Mouse (Mus musculus) MEL (cell line): ENCODE data around the gene Ecsit.
A peak's percentile ranks its signal among the peaks of the same experiment; 100 is the strongest.

Experiments used
- CTCF ChIP-seq, 3 experiments: IDR thresholded peaks in 2 of 3; conservative IDR thresholded peaks in 1 of 3; 2 replicates each; pipeline ENCODE4 v1.5.1; 2011 to 2012; ENCODE audit warnings: low read length in 3 of 3, low read depth in 2 of 3, mild to moderate bottlenecking in 2 of 3, improper control_type of control experiment in 1 of 3, inconsistent platforms in 1 of 3, mixed read lengths in 1 of 3, moderate library complexity in 1 of 3; ENCODE audit not compliant: control insufficient read depth in 1 of 3, insufficient read depth in 1 of 3, poor library complexity in 1 of 3, severe bottlenecking in 1 of 3
- EP300 ChIP-seq, 2 experiments: IDR thresholded peaks; 2 replicates each; pipeline ENCODE4 v1.6.1; 2011; ENCODE audit warnings: improper control_type of control experiment in 2 of 2, low read length in 2 of 2, low read depth in 1 of 2, mild to moderate bottlenecking in 1 of 2
- HCFC1 ChIP-seq: IDR thresholded peaks from 2 replicates; pipeline ENCODE4 v1.6.1; 2012; ENCODE audit warnings: low read depth, mild to moderate bottlenecking, inconsistent platforms, low read length, improper control_type of control experiment, moderate library complexity
- MAX ChIP-seq: IDR thresholded peaks from 2 replicates; pipeline ENCODE4 v1.6.1; 2011; ENCODE audit warnings: low read length, improper control_type of control experiment
- POLR2A ChIP-seq, 2 experiments: IDR thresholded peaks; 2 replicates each; pipeline ENCODE4 v1.6.1; 2011 to 2012; ENCODE audit warnings: low read length in 2 of 2, mild to moderate bottlenecking in 2 of 2, control low read depth in 1 of 2, improper control_type of control experiment in 1 of 2, low read depth in 1 of 2, moderate library complexity in 1 of 2; ENCODE audit not compliant: control insufficient read depth in 1 of 2, insufficient read depth in 1 of 2, poor library complexity in 1 of 2
- TBP ChIP-seq: IDR thresholded peaks from 2 replicates; pipeline ENCODE4 v1.8.0; 2011; ENCODE audit warnings: low read depth, low read length, improper control_type of control experiment
- TCF12 ChIP-seq: IDR thresholded peaks from 2 replicates; pipeline ENCODE4 v1.6.1; 2014; ENCODE audit warnings: low read depth, mild to moderate bottlenecking, inconsistent platforms, low read length, improper control_type of control experiment, moderate library complexity

- TF ChIP-seq POLR2A (IDR thresholded peaks at IDR 0.05; ENCODE audit: control insufficient read depth in 1 of 2, insufficient read depth in 1 of 2, low read depth in 1 of 2, low read length in 2 of 2, poor library complexity in 1 of 2) (peak in 1 of 2 experiments; percentile 99; a peak in 2 of 4 replicates), TCF12 (peak; percentile 58), CTCF (IDR thresholded peaks at IDR 0.05 in 2 of 3, conservative IDR thresholded peaks at IDR 0.05 in 1 of 3; ENCODE audit: control insufficient read depth in 1 of 3, insufficient read depth in 1 of 3, low read depth in 2 of 3, low read length in 3 of 3, poor library complexity in 1 of 3, severe bottlenecking in 1 of 3) (no peak), EP300 (IDR thresholded peaks at IDR 0.05; ENCODE audit: low read depth in 1 of 2, low read length in 2 of 2) (no peak), TBP (peak; percentile 94), MAX (peak; percentile 79; the same call in 1 of the 2 replicates), HCFC1 (peak; percentile 95)
These were observed 31.6 kb upstream of the Ecsit start, which contains the start of gene Elof1 for GRCm38 (mm10) chr9:22116740-22117426.
